Mouse (Mus musculus) embryo, embryonic 10.5 days (tissue): Measurements from ENCODE around the gene Gprc5a.

Experiments
- DNase-seq: peaks from one replicate; pipeline ENCODE4 v3.0.0-alpha.2; 2015; ENCODE audit warnings: low spot score

Gprc5a gene

GRCm38 (mm10) chr6:135074405-135074947 lies 9.0 kb downstream of the Gprc5a start:
- no peak for DNase-seq

- DNase-seq, result no peak
Observed at GRCm38 (mm10) chr6:135076202-135076601, 10.8 kb downstream of the Gprc5a start.

DNA sequence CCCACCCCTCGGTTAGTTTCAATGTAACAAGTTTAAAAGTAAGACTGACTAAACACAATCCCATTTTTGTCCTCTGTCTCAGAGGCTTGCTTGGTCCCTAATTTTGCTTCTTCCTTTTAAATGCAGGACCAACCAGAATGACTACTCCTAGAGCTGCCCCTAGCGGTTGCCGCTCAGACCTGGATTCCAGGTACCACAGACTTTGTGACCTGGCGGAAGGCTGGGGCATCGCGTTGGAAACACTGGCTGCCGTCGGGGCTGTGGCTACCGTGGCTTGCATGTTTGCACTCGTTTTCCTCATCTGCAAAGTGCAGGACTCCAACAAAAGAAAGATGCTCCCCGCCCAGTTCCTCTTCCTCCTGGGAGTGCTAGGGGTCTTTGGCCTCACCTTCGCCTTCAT lies 13.0 kb downstream of the Gprc5a start:
- DNase-seq, result no peak

GRCm38 (mm10) chr6:135083991-135084502 lies 18.6 kb downstream of the Gprc5a start:
- DNase-seq, result no peak

DNA sequence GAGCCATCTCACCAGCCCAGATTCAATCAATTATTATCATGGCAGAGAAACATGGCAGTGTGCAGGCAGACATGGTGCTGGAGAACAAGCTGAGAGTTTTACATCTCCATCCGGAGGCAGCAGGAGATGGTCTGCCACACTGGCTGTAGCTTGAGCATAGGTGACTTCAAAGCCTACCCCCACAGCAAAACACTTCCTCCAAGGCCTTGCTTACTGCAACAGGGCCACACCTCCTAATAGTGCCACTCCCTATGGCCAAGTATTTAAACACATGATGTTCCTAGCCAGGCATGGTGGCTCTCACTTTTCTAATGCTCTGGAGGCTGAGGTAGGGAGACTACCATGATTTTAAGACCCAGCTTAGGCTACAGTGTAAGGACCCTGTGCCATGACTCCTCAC lies 20.3 kb downstream of the Gprc5a start:
- no peak for DNase-seq

DNA sequence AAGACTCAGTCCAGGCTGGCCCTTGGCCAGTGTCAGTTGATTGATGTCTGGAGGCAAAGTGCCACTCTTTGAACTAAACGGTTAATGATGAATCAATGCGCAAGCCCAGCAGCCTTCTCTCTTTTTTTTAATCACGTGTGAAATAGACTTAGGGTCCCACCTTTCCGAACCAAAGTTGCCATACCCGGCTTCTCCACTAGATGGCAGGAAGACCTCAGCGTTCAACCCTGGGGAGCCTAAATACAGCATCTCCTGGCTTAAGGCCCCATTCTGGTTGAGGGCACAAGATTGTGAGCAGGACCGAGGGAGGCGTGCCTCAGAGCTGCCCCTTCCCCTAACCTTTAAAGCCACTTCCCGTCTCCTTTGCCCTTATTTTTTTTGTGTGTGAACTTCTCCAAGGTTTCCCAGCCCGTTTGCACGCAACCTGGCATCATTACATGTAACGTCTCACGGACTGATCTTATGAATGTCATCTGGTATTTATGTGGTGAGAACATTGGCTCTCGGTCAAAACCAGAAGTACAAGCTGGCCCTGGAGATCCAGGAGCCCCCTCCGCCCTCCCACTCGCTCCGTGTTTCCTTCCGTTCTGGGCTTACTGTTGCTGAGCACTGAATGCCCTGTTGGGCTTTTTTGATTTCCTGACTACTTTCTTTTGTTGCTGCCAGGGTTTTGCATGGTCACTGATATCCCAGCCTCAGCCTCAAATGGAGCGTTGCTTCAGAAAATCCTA lies 22.4 kb downstream of the Gprc5a start:
- peak; percentile 96 for DNase-seq

DNA sequence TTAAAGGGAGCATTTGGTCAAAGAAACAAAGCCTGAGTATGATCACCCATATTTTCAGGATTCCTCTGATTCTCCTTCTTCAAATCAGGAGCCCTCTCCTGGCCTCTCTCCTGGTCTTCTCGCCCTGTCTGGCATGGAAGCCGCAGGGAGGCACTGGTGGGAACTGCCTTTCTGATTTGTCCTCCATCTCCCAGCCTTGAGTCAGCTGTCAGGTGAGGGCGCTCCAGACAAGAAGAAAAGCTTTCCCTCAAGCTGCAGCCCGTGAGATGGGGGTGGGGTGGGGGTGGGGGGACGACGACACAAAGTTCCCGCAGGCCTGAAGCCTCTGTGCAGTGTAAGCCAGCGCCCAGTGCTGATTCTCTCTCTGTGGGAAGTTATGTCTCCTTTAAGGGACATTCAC lies 24.3 kb downstream of the Gprc5a start:
- DNase-seq, result peak; percentile 39

DNA sequence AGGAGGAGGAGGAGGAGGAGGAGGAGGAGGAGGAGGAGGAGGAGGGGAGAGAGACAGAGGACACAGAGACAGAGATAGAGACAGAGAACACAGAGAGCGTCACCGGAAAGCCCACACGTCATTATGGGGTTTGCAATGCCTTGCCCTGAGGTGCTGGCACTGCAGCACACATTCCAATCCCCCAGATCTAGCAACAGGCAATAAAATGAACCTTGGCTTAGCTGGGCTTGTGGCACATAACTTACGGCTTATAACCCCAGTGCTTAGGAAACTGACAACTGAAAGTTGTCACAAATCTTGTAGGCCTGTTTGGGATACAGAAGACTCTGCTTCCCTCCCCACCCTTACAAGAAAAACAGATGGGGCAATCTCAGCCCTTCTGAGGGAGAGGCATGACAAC lies 25.2 kb downstream of the Gprc5a start:
- DNase-seq, result no peak

GRCm38 (mm10) chr6:135092798-135093470 lies 27.5 kb downstream of the Gprc5a start:
- DNase-seq, result no peak

- DNase-seq, result no peak
Observed at GRCm38 (mm10) chr6:135100787-135101472, 35.5 kb downstream of the Gprc5a start.

DNA sequence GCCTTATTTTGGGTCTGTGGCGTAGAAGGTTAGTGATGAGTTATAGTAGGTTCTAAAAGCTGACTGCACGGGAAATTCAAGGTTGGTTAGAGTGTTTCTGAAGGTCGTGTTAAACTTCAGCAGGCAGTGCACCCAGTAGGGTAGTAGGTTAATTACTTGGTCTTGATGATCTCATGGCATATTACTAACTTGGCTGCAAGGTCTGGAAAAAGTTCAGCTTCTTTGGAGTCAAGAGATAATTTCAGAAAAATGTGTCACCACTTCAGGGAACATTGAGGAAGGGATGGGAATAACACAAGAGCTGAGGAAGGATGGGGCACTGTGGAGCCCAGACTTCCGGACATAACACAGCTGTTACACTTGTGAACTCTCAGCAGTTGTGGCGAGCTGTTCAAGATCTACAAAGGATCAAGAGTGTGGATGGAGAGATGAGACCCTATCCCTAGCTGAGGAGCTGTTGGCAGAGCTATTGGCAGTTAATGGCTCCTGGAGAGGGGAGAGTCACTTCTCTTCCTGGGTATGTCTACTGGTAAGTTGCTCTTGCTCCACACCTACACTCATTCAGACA lies 37.4 kb downstream of the Gprc5a start:
- no peak for DNase-seq

GRCm38 (mm10) chr6:135107014-135107413 lies 41.6 kb downstream of the Gprc5a start:
- DNase-seq, result no peak

- peak; percentile 38 for DNase-seq
Observed at GRCm38 (mm10) chr6:135112411-135113113, 47.1 kb downstream of the Gprc5a start.

- peak; percentile 67 for DNase-seq
Observed at GRCm38 (mm10) chr6:135113114-135113436, 47.6 kb downstream of the Gprc5a start.

- DNase-seq, result no peak
Observed at GRCm38 (mm10) chr6:135116479-135116878, 51.0 kb downstream of the Gprc5a start.

DNA sequence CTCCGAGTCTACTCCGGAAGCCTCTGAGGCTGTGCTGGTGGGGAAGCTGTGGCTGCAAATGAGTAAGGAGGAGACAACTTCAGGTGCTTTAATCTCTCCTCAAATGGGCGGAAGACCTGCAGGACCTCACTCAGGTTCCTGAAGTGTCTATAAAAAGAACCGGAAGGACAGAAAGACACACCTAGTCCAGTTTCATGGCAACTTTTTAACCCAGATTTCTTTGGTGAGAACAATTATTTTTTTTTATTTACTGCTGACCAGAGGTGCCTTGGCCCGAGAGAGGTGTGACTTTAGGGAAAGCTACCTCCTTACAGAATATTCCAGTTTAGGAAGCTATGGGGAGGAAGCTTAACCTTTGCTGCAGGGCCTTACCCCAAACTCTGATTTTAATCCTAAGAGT lies 52.7 kb downstream of the Gprc5a start, which contains the start of gene Gprc5d:
Gene Gprc5d, minus strand, starts transcription at position 101 of the 400 bp plus-strand sequence.
- DNase-seq, result no peak

GRCm38 (mm10) chr6:135124755-135125380 lies 59.4 kb downstream of the Gprc5a start:
- no peak for DNase-seq

DNA sequence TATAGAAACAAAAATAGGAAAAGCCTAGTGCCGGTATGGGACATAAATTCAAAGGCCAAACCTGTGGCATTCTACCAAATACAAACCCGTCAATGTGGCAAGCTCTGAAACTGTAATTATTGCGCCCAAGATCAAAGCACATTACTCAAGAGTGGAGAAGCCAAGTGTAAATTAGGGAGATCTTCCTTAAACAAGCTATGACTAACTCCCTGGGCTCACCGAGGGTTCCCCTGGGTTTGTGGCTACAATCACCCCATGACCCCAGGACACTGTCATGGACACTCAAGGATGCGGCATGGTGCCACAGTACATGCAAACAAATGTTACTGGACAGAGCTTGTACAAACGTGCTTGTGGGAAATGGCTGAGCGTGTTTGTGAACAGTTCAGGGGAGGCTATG lies 67.6 kb downstream of the Gprc5a start:
- DNase-seq, result no peak

- no peak for DNase-seq
Observed at GRCm38 (mm10) chr6:135133486-135133885, 68.0 kb downstream of the Gprc5a start.
